Mouse (Mus musculus) adrenal gland, adult (tissue): ENCODE measurements around the gene Rars.
"Not testable (repeated sequence)": the region's sequence is repeated elsewhere in the genome, so short reads cannot be mapped to it uniquely, and the experiment has no call there.

Experiments used
- DNase-seq, 2 experiments: peaks; one replicate each; pipeline ENCODE4 v3.0.0; 2022 to 2023; ENCODE audit warnings: low spot score in 1 of 2; ENCODE audit not compliant: inconsistent age in 2 of 2

Rars gene

DNA sequence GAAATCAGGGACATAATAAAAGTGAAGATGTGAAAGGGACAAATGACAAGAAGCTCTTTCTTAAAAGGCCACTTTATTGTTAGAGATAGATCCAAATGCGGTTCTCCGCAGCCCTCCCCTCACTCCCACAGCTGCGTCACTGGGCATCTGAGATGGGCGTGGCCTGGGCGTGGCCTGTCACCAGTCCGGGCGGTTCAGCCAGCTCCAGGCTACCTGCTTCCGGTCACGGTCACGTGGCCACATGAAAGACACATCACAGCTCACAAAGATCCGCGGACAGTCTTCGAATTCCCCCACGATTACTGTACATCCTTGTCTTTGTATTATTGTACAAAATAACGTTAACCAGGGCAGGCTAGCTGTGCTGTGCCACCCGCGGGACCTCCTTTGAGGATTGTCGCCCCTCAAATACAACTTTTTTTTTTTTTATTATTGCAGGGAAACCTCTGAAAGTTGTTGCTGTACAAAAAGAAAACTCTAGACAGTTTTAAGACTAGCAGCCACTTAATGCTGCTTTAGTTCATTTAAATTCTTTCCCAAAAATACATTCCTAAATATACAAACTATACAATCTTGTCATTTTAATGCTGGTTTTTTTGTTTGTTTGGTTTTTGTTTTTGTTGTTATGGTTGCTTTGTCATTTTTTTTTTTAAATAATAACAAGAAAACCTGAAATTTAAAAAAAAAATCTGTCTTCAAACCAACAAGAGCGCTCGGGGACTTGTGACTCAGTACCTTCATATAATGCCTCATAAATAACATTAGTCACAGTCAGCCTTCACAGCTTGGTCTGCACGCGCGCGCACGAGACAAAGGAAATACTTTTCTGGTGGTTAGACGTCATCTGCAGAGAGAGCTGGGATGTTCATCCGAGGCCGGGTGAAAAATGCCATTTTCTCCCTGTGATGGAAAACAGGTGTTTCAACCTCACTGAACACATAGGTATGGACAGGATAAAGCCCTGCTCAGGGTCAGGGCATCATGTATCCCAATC, 4.3 kb upstream of the Rars start:
- DNase-seq: peak; percentile 95 to 96

DNA sequence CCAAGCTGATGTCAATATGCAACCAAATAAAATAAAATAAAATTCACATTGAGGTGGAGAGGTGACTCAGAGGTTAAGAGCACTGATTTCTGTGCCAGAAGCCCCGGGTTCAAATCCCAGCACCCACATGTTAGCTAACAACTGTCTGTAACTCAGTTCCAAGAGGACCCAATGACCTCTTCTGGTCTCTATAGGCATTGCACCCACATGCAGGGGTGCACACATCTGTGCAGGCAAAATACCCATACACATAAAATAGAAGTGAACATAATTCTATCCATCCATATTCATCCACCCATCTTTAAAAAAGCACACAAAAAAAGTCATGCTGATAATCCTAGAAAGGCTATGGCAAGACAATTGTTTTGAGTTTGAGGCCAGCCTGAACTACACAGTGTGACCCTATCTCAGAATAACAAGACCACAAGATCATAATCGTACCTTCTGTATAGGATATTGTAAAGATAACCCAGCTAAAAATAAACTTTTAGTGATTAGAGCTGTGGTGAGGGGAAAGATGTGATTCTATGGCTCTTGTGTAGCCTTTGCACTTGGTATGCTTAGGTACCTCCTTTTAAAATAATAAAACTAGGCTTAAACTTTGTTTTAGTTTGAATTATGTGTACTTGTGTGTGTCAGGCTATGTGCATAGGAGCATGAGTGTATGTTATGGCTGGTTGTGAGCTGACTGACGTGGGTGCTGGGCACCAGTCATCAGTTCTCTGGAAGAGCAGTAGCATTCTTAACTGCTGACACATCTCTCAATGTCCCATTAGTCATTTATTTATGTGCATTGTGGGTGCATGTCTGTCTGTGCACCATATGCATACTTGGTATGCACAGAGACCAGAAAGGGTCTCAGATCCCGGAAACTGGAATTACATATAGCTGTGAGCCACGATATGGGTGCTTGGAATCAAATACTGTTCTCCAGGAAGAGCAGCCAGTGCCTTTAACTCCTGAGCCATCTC, 3.1 kb upstream of the Rars start:
- no peak for DNase-seq

DNA sequence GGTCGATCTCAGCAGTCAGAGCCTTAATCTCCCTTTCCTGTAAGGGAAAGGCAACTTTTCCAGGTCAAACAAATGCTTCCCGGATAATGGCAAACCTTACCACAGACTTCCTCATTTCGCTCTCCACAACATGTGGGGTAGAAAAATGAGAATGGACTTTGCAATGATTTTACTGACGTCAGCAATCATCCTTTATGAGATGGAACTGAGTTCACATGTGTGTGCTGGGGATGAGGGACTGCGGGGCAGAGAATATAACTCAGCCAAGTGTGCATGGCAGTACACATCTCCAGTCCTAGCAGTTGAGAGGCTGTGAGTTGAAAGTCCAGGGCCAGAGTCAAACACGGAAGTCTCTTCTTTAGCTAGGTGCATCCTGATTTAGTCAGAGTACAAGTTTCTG, 1.0 kb downstream of the Rars start:
- no peak for DNase-seq

DNA sequence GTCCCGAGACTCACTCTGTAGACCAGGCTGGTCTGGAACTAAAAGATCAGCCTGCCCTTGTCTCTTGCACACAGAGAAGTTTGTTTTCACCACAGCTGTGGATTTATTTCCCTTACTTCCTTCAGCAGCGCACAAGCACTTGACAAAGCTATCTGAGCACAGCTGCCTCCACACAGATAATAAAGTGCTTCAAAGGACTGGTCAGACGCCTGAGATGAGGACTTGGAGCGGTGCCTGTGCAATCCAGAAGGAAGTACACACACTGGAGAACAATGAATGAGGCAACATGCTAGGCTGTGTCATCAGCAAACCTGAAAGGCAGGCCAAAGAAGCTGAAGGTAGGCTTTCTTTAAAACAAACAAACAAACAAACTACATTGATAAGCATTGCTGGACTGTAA, 2.2 kb downstream of the Rars start:
- no peak for DNase-seq

DNA sequence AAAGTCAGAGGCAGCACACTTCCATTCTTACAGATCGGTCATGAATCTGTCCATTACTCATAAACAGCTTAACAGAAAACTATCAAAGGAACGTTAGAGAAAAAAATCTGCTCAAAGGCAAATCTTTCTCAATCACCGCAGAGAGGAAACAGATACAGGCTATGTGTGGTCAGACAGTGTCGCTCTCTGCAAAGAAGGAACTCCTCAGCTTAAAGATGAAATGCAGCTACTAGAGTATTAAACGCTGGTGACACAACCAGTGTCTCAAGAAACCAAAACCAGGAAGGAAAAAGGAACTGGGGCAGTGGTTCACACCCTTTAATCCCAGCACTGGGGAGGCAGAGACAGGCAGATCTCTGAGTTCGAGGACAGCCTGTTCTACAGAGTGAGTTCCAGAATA, 6.6 kb downstream of the Rars start:
- no peak for DNase-seq

DNA sequence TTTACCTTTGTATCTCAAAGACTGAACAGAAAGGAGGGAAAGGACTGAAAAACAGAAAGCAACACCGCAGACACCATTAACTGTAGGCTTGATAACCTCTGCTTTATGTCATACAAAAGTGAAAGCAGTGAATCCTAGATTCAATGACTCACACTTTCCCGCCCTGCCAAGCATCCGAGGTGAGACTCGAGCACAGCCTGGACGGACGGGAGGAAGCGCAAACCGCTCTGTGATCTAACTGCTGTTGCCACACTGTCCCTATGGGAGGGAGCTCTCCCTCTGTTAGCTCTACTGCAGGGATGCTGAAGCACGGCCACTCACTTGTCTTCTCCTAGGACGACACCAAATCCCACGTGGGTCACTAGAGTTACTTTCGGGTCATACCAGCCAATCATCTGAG, 18.0 kb downstream of the Rars start:
- no peak for DNase-seq

DNA sequence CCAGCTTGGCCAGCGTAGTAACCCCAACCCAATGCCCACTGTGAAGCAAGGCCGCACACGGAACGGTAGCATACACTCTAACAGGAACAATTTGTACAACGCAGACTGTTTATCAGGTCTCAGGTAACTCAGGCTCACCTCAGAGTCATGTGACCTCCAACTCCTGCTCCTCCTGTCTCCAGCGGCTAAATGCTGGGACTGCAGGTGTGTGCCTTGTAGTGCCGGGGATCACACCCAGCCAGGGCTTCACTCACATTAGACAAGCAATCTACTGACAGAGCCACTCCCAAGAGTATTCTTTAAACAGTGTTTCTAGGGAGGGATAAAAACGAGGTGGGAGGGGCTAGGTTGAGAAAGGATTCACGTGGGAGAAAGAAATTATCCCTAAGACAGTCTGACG, 22.8 kb downstream of the Rars start:
- DNase-seq: no peak

DNA sequence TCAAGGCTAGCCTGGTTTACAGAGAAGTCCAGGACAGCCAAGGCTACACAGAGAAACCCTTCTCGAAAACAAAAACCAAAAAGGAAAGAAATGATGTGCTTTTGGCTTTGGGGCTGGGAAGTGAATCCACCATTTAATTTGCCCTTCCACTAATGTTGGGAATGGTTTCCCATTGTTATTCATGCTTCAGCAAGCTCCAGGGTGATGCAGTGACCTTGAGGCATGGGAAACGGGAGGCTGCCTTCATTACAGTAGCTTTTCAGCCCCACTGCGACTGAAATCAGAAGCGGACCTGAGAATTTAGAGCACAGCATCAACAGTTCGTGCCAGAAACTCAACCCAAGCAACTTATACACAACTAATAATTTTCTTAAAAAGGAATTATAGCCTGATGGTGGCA, 33.0 kb downstream of the Rars start:
- no peak for DNase-seq

DNA sequence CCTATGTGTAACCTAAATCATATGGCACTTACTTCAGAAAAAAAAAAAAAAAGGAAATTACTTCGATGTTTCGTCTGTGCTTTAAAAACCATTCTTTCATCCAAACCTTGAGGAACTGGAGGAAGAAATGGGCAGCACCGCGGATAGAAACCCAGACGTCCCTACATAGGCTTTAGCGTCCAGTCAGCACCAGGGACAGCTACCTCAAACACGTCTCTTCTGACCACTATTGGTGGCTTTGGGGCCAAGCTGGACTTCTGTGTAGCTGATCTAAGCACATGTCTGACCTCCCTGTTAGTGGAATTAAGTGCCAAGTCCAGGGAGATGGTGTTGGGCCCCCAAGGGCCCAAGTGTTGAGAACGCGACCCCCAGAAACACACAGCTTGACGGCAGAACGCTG, 35.4 kb downstream of the Rars start, which contains the start of gene Fbll1:
TSS of gene Fbll1 (minus strand) at position 11 of the 400 bp plus-strand sequence.
- DNase-seq: peak; percentile 27 to 75

DNA sequence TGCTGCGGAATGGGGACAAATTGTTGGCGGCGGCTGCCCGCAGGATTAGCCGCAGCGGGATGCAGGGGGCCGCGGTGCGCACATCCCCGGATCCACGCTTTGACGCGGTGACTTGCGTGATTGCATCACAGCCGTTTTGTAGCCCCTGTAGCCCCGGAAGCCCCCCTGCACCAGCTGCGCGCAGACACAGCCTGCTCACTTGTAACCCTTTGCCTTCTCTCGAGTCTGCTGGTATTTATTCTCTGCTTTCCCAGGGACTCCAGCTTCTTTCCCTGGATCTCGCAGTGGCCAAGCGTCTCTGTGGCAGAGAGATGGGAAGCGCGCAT, 35.8 kb downstream of the Rars start:
- no peak for DNase-seq

DNA sequence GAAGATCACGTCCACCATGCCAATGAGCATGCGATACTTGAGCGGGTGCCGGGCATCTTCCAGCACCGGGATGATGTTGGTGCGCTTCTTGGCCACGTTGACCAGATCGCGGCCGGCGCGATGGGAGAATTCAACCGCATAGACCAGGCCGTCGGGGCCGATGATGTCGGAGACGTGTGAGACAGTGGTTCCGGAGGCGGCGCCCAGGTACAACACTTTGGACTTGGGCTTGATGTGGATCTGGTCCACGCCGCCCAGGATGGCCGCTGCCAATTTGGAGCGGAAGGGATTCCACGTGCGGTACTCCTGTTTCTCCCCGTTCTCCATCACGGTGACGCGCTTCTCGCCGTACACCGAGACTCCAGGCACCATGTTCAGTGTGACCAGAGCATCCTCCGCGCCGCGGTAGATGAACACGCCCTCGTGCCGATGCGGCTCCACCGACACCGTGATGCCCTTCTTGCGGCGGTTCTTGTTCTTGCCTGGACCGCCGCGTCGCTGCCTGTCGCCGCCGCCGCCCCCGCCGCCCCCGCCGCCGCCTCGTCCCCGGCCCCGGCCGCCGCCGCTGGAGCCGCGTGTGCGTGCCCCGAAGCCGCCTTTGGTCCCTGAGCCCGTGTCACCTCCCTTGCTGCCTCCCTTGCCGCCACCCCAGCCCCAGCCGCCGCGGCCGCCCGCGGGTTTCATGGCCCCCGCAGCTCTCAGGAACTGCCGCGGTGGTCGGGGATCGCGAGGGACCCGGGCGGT, 36.4 kb downstream of the Rars start:
- no peak for DNase-seq

DNA sequence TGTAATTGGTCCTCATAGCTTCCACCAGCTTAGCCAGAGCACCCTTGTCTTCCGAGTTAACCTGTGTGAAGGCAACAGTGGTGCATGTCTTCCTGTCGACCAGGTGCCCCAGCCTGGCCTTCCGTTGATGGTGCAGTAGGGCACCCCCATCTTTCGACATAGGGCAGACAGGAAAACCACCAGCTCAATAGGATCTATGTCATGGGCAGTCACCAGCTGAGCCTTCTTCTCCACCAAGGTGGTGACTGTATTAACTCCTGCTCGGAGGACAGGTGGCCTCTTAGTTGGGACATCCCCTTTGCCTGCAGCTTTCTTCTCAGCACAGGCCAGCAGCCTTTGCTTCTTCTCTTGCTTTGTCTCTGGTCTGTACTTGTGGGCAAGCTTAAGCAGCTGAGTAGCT, 41.5 kb downstream of the Rars start:
- not testable (repeated sequence) for DNase-seq

DNA sequence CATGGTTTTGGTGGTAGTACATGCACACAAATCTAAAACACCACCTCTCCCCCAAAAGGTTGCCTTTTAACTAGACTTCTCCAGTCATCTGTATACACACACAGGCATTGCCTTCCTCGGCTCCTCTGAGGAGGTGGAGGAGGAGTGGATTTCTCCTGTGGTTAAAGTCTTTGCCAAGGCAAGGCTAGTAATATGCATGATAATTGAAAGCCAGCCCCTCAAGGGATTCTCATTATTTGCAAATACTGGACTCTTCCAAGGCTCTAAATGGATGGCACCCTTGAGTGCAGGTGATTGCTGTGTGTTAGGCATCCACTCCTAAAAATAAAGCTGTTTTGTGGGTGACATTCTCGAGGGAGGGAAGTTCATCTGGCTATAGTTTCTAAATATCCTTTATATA, 45.9 kb downstream of the Rars start:
- DNase-seq: no peak

DNA sequence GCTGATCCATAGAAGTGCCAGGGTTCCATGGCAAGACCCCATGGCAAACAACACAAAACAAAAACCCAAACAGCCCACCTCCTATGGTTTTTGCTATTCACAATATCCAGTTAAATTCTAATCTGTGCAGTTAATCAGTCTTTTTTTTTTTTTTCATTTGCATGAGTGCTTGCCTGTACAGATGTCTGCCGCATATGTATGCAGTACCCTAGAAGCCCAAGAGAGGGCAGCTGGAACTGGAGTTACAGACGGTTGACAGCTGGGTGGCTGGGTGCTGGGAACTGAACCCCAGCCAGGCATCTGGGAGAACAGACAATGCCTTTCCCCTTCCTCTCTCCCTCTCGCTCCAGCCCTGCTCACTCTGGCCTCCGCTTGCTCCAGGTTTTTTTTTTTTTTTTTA, 49.8 kb downstream of the Rars start:
- DNase-seq: no peak

DNA sequence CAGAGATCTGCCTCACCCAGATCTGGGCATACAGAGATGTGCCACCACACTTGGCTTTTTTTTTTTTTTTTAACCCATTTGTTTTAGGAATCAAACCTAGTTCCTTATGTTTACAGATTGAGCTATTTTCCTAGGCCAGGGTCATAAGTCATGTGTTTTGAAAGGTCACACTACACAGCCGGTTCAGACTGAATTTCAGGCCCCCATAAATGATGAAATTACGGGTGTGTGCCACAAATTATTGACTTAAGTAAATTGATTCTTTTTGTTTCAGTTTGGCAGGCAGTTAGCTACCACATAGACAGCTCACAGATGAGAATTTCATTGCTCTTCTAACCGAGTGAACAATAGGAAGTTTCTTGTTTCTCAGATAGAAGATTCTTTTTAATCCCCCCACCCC, 50.3 kb downstream of the Rars start:
- DNase-seq: no peak

DNA sequence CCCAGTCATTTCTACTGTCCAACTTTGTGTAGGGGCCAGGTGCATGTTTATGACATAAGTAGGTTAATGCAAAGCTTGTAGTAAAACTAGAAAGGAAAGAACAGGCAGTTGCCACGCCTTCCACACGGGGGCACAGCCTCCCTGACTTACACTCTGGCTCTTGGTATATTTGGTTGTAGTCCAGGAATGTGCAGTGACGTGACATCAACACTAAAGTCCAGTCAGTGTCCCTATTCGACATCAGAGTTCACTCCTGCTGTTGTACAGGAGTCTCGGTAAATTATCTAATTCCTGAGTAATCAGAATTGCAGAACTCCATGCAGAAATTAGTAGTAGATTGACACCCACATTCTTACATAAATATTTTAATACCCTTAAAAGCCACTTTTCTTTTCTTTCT, 51.3 kb downstream of the Rars start:
- DNase-seq: peak in 1 of 2 experiments; percentile 44

DNA sequence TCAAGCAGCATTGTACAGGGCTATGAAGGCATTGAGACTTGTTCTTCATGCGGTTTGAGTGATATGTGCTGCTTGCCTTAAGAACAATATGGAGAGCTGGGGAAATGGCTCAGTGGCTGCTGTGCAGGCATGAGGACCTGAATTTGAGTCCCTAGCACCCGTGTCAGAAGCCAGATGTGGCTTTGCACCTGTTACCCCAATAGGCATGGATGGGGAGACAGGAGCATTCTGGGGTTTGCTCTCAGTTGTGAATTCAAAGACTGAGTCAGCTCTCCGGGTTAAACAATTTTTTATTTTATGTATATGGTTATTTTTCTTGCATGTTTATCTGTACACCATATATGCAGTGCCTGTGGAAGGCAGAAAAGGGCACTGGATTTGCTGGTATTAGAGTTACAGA, 51.9 kb downstream of the Rars start:
- no peak for DNase-seq

DNA sequence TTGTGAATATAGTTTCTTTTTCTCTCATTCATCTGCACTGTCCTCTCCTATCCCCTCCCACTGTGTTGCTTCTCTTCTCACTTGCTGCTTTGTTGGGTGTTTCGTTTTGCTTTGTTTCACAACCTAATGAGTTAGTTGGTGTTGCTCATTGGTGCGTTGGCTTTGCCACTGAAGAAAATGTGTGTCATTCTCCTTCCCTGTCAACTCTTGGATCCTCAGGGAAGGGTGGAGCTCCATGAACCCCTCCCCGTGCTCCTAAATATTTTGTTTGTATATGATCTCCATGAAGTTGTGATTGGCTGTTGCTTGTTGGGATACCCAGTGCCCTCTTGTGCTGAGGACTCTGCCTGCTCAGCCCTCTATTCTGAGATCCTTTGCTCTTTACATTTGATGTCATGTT, 54.0 kb downstream of the Rars start:
- DNase-seq: no peak

DNA sequence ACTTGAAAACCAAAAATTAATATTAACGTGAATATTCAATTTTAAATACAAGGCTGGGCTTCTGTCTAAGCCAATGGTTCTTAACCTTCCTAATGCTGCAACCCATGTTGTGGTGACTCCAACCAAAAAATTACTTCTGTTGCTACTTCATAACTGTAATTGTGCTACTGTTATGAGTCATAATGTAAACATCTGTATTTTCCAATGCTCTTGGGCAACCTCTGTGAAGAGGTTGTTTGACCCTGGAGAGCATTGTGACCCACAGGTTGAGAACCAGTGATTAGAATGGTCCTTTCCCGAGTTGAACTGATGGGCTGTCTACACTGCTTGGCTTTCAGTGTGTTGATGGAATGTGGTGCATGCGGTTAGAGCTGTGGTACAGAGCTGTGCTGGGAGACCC, 57.9 kb downstream of the Rars start:
- peak in 1 of 2 experiments; percentile 33 for DNase-seq

DNA sequence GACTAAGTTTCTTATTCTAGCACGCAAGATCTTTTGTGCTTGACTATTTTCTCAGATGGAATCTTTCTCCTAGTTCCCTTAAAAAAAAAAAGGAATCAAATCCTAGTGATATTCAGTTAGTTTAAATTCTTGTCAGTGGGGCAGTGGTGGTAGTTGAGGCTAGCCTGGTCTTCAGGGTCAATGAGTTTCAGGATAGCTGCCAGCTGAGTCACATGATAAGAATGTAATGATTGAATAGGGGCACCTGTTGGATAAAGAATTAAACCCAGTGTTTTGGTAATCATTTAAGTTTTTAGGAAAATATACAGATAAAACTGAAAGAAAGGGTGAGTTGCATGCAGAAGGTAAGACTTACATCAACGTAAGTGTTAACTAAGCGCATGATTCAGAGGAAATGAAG, 58.7 kb downstream of the Rars start:
- DNase-seq: peak in 1 of 2 experiments; percentile 54
